Mouse (Mus musculus) bone marrow, adult 2 months (tissue): Measurements from ENCODE around the gene Drc3. TPM values are rescaled to one million over a fixed set of nuclear protein-coding genes. Genes with fewer than 3 reads are reported as not detected.

ENCODE experiments used
- H3K27ac ChIP-seq: fragments of 200-500 bp; 2 replicates; pipeline ENCODE4 v1.5.1; 2012; ENCODE audit warnings: low read depth, mild to moderate bottlenecking, control low read depth, inconsistent platforms, low read length; ENCODE audit not compliant: control insufficient read depth, poor library complexity, insufficient read depth
- H3K4me1 ChIP-seq: fragments of 200-500 bp; 2 replicates; pipeline ENCODE4 v1.6.1; 2011; ENCODE audit warnings: low read length; ENCODE audit not compliant: control insufficient read depth, insufficient read depth
- H3K4me3 ChIP-seq: fragments of 200-500 bp; replicated peaks from 2 replicates; pipeline ENCODE3; 2011; ENCODE audit warnings: mild to moderate bottlenecking, low read depth, low read length, control low read depth; ENCODE audit not compliant: control insufficient read depth
- CTCF ChIP-seq: fragments of 200-500 bp; IDR thresholded peaks from 2 replicates; pipeline ENCODE4 v1.5.1; 2011; ENCODE audit warnings: low read length, control low read depth; ENCODE audit not compliant: control insufficient read depth, insufficient read depth
- POLR2A ChIP-seq: fragments of 200-500 bp; IDR thresholded peaks from 2 replicates; pipeline ENCODE4 v1.6.1; 2011; ENCODE audit warnings: low read depth, mild to moderate bottlenecking, control low read depth, low read length, borderline replicate concordance; ENCODE audit not compliant: control insufficient read depth
- WGBS: fragments of 180-500 bp; shearing (Covaris S2); methylation state at CpG from one replicate; pipeline ENCODE4 v1.1.7; 2018; 5-methylcytosine and 5-hydroxymethylcytosine counted together
- polyA plus RNA-seq: library from polyadenylated mRNA; stranded (reverse); fragments of >200 nt; gene quantifications from 2 replicates; pipeline ENCODE4 v1.2.4, GENCODE M21; 2011; ENCODE audit warnings: low replicate concordance; ENCODE audit not compliant: missing spikeins, insufficient read depth, insufficient read length

Gene Drc3
- polyA plus RNA-seq, 1 experiment, result not detected

DNA sequence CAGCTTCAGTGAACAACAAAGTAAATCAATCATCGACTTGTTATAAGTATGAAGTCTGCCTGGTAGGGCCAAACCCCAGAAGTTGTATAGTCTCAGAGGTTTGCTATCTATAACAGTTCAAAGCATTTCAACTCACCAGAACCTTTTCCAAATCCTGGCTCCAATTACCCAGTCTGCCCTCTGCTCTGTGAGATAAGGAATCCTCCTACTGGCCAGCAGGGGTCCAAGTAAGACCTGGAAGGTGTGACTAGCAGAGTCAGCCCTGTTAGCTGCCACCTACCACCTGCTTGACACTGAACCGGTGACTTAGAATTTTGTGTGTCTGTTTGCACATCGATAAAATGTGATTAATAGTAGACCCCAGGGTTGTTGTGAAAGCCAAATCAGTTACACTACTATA is 14.1 kb downstream of the Drc3 start:
- 81% methylated on average over 3 of the region's 3 CpGs for WGBS

GRCm38 (mm10) chr11:60368909-60369308 is 15.8 kb downstream of the Drc3 start:
- Histone ChIP-seq H3K27ac (no peak overlapping the region), H3K4me3 (no peak overlapping the region), H3K4me1 (no peaks in the 10 kb centered on the region)
- 47% methylated on average over 4 of the region's 4 CpGs for WGBS
- TF ChIP-seq CTCF (no peak), POLR2A (no peak)

More for the DNA sequence above, 14.1 kb downstream of the Drc3 start:
- no peak overlapping the region for H3K27ac ChIP-seq
- no peak overlapping the region for H3K4me3 ChIP-seq
- TF ChIP-seq CTCF, result no peak
- TF ChIP-seq POLR2A, result no peak
- no peaks in the 10 kb centered on the region for H3K4me1 ChIP-seq

GRCm38 (mm10) chr11:60369448-60369847 is 16.3 kb downstream of the Drc3 start:
- H3K27ac ChIP-seq, result no peak overlapping the region
- WGBS, result 86% methylated on average over 4 of the region's 4 CpGs
- no peaks in the 10 kb centered on the region for H3K4me1 ChIP-seq
- H3K4me3 ChIP-seq, result no peak overlapping the region
- TF ChIP-seq CTCF, result no peak
- TF ChIP-seq POLR2A, result no peak

DNA sequence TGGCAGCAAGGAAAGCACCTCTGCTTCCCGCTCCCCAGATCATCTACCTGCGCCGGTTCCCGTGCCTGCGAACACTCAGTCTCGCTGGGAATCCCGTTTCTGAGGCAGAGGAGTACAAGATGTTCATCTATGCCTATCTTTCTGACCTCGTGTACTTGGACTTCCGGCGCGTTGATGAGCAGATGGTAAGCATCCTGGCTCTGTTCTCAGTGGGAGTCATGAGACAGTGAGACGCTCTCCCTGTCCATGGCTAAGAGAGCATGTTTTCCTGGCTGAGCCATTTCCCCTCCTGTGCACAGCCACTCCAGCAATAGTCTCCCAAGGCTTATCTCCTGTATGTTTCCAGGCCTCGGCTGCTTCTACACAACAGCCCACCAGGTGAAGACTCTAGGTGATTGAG is 17.3 kb downstream of the Drc3 start:
- H3K4me3 ChIP-seq, result no peak overlapping the region
- TF ChIP-seq POLR2A, result no peak
- TF ChIP-seq CTCF, result no peak
- H3K27ac ChIP-seq, result no peak overlapping the region
- no peaks in the 10 kb centered on the region for H3K4me1 ChIP-seq
- 88% methylated on average over 13 of the region's 13 CpGs for WGBS

GRCm38 (mm10) chr11:60374481-60374880 is 21.4 kb downstream of the Drc3 start:
- H3K27ac ChIP-seq, result no peak overlapping the region

DNA sequence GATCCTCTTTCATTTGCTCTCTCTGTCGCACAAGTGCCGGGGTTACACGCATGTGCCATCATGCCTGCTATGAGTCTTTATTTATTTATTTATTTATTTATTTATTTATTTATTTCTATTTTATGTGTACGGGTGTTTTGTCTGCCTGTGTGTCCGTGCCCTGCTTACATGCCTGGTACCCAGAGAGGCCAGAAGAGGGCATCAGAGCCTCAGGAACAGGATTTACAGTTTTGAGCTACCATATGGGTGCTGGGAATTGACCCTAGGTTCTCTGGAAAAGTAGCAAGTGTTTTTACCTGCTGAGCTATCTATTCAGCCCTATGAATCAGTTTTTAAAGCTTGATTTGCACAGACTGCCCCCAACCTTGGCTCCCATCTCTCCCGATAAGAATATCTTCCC is 30.4 kb downstream of the Drc3 start:
- H3K4me1 ChIP-seq, result no peaks in the 10 kb centered on the region
- no peak overlapping the region for H3K4me3 ChIP-seq
- no peak overlapping the region for H3K27ac ChIP-seq
- WGBS, result 86% methylated on average over 6 of the region's 6 CpGs
- no peak for TF ChIP-seq CTCF
- no peak for TF ChIP-seq POLR2A

More at GRCm38 (mm10) chr11:60374481-60374880, 21.4 kb downstream of the Drc3 start:
- TF ChIP-seq CTCF, result no peak
- no peak for TF ChIP-seq POLR2A
- WGBS, result 76% methylated on average over 6 of the region's 6 CpGs
- Histone ChIP-seq H3K4me1 (no peaks in the 10 kb centered on the region), H3K4me3 (no peak overlapping the region)

- WGBS, result 45% methylated on average over 16 of the region's 16 CpGs
- TF ChIP-seq POLR2A, result no peak
- TF ChIP-seq CTCF, result no peak
- H3K4me3 ChIP-seq, result no peak overlapping the region
- no peak overlapping the region for H3K27ac ChIP-seq
- no peaks in the 10 kb centered on the region for H3K4me1 ChIP-seq
These were observed 31.8 kb downstream of the Drc3 start for GRCm38 (mm10) chr11:60384762-60385421.

DNA sequence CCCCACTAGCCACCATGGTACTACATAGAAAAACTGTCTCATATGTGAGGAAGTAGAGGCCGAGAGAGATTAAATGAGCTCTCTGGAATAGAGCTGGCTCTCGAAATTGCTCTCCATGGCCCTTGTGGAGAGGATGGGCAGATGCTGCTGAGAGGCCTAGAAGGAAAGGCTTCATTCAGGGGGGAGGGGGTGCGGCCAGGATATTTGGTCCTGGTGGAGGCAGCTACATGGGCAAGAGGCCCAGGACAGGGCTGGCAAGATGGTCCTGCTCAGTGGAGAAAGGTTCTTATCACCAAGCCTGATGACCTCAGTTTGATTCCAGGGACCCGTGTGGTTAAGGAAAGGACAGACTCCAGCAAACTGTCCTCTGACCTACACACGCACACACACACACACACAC is 32.8 kb downstream of the Drc3 start:
- 75% methylated on average over 5 of the region's 5 CpGs for WGBS
- H3K27ac ChIP-seq, result no peak overlapping the region

DNA sequence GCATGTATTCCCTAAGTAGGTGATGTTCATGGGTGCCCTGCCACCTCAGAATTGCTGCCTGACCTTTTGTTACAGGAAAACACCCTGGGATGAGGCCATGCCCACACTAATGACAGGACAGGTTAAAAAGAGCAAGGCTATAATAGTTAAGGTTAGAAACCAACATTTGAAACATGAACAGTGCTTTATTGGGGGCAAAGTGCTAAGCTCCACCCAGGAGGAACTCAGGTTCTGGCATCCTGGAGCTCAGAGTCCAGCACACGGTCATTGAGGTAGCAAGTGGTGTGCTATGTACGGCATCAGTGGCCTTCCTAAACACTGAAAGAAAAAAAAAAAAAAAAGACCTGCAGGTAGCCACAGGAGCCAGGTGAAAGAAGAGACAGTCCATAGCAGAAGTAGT is 34.8 kb downstream of the Drc3 start:
- H3K27ac ChIP-seq, result no peak overlapping the region
- WGBS, result 80% methylated on average over 2 of the region's 2 CpGs
- H3K4me1 ChIP-seq, result no peaks in the 10 kb centered on the region
- TF ChIP-seq CTCF, result no peak
- no peak for TF ChIP-seq POLR2A
- H3K4me3 ChIP-seq, result no peak overlapping the region

More for the DNA sequence above, 32.8 kb downstream of the Drc3 start:
- Histone ChIP-seq H3K4me1 (no peaks in the 10 kb centered on the region), H3K4me3 (no peak overlapping the region)
- TF ChIP-seq CTCF (no peak), POLR2A (no peak)
